Mouse (Mus musculus) 416B (cell line): Measurements from ENCODE around the gene Limk2.

Source experiments
- DNase-seq: peaks from one replicate; pipeline ENCODE4 v3.0.0; 2011; ENCODE audit warnings: low read depth

Limk2 gene

DNA sequence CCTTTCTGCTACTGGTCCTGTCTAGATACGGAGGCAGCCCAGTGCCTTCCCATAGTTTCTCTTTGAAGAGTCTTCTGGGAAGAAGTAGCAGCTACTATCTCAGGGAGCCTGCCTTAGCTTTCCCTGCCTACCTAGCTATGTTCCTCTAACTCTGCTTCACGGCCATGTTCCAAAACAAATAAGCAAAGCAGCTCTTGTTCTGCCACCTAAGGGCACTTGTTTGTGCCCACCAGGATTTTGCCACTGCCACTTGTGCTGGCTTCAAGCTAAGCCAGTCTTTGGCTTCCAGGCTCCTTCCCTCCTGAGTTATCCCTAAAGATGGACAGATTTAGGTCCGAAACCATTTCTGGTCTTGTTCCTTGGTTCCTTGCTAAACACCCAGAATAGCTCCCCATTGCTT, 3.1 kb upstream of the Limk2 start:
- no peak for DNase-seq

DNA sequence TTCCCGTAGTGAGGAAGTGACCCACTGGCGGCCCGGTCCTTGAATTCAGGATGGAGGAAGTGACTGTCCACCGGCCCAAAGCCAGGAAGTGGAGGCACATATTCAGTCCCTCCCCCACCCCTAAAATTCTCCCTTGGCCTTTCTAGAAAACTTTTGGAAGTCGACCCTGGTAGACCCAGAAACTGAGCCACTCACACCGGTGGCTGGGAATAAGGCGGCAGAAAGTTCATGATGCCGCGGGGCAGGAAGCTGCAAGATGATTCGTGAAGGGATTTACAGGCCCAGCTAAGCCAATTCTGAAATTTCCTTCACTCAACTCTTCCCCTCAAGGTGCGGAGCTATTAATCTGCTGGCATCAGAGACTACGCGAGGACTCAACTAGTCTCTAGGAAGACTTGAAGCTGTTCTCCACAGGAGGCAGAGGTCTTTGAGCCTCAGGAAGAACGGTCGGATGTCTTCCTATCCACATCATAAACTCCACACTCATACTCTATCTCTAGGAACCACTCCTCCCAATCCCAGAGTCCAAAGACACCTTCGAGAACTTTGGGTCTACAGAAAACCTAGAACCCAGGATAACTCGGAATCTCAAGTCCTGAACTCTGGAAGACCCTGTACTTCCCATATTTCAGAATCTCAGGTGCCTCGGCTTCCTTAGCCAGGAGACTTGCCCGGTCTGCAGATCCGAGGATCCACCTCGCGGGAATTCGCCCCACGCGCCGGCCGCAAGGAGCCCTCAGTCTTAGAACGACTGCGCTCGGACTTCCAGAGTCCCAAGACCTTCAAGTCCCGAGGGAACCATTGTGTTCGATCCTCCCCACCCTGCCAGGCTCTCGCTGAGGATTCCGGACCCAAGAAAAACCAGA, 625 bp downstream of the Limk2 start:
- DNase-seq, result peak; percentile 49

DNA sequence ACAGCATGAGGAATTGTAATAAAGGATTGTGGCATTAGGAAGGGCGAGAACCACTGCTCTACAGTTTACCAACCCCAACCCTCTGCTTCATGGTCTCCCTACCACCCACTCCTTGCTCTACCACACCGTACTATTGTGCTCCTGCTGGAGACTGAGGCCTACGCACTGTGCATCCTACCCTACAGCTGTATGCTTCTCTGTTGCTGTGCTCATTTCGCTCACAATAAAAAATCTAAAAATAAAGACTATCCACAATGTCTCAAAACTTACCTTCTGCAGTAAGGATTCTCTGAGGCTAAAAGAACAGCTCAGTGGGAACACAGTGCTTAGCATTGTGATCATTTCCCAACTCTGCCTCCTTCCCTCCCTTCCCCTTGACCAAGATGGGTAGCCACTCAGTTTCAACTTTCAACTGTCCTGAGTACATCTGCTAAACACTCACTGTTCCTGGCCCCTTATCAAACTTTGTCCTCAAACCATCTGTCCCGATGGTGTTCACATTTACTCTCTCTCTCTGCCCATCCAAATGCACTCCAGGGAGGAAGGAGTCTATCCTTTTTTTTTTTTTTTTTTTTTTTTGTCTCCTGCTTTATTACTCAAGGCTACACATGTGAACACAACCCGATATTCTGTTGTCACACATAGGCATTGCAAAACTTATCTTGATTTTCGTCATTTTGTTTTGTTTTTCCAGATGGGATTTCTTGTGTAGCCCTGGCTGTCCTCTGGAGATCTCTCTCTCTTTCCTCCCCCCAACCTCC, 4.5 kb downstream of the Limk2 start:
- peak; percentile 24 for DNase-seq

DNA sequence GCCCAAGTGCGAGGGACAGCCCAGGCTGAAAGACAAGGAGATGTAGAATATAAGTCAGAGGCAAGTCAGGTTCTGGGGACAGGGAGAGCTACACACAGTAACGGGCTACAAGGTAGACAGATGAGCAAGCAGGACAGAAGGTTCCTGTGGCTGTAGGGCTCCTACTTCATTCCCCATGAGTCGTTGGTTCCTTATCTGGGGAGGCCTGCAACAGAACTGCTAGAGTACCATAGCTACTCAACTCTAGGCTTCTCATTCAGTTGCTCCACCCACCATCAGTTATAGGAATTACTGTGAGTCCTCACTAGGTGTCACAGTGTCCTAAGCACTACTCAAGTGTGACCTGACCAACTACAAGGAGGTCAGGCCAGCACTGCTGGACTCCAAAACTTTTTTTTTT, 6.0 kb downstream of the Limk2 start:
- DNase-seq, result peak; percentile 61

DNA sequence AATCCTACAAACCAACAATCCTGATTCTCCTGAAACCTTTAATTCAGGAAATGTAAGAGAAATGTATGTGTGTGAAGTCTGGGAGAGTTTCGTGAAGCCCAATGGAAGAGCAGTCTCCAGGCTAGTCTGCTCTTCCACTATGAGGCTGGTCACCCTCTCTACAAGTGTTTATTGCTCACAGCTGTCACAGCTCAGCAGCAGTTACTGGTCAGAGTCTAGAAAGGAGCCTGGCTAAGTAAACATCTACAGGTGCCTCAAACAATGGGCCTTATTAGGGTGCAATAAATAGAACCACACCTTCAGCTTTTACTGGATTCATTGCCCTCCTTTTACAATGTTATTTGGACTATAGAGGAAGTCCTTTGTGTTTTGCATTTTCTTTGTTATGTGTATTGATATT, 10.7 kb downstream of the Limk2 start:
- no peak for DNase-seq

DNA sequence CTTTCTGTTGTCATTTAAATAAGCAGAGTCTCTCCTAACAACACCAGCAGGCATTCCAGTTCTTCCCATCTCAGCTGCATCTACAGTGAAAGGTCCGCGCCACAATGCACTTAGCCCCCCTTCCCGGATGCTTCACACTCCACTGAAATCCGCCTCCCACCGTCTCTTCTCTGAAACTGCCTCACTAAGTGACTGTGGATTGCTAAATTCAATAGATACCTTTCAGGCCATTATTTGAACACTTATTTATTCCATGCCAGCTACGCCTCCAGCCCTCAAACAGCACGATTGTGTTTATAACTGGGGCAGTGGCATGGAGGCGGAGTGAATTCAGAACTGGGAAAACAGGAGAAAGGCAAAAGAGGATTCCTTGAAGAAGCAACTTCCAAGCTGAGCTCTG, 12.4 kb downstream of the Limk2 start:
- DNase-seq, result no peak

DNA sequence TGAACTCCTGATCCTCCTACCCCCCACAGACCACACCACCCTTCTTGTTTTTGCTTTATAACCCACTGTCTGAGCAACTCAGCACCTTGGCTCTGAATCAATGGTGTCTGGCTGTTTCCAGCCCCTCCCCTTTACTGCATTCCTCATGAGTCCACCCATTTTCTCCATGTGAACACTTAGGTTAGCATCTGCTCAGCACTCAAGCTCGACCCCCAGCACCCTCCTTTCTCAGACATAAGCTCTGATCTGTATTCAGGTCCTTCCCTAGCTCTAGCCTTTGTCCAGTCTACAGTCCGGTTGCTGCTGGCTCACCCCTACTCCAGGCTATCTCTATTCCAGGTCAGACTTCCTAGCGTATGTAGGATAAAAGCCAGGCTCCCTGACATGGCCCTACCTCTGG, 12.9 kb downstream of the Limk2 start:
- DNase-seq, result no peak

DNA sequence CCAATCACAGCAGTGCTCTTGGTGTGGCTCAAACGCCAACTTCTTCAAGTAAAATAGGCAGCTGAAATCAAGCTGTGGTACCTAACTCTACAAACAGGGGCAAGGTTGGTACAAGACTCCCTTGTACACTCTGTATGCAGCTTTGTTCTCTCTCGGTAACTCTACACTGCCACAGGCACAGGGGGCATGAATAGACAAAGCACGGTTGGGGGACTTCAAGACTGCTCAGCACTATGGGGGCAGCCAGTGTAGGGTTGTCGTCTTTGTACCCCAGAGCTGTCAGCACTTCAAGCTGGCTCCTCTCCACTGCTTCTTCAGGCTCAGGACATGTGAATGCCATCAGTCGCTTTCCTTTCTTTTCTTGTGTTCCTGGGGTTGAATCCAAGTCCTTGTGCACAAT, 14.5 kb downstream of the Limk2 start:
- DNase-seq, result no peak

DNA sequence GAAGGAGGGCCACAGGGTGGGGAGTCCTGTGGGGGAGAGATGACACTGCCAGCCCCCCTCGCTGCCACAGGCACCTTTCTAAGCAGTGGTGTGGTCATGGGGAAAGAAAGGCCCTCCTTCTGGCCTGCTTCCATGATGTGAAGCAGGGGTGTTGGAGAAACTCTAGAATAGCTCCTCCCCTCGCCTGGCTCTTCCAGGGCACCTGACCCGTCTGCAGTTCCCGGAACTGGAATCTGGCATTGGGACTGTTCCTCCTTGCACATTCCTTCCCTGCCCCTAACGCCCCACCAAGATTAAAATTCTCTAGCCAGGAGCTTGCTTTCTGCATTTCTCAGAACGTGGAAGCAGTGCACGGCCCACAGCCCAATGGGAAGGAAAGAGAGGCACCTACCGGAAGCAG, 16.5 kb downstream of the Limk2 start:
- no peak for DNase-seq

DNA sequence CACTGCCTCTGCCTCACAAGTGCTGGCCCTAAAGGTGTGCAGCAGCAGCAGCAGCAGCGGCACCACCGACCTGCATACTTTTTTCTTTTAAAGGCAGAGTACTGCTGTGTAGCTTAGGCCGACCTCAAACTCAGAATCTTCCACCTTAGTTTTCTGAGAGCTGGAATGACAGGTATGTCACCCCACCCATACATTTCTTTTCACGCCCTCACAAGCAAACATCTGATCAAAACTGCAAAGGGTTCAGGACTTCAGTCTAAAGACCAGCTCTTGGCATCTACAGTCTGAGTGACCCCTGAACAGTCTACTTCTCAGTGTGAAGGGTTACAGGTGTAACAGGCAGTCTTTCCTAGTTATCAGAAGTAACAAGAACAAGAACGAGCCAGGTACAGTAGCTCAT, 18.2 kb downstream of the Limk2 start:
- DNase-seq, result no peak

DNA sequence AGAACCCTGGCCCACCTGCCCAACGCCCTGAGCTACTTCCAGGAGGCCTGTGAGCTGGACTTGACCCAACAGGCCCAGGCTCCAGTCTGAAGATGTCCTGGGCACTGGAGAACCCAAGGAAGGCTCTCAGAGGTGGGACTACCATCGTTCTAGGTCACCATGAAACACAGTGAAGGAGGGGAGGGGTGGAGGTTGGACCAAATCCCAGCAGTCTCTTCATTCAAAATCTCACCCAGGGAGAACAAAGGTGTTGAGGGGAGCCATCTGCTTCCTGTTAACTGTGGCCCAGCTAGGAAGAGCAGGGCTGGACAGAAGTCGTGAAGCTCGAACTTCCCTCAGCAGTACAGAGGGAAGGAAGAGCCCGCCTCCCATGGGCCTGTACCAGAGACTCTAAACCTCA, 19.0 kb downstream of the Limk2 start:
- no peak for DNase-seq

DNA sequence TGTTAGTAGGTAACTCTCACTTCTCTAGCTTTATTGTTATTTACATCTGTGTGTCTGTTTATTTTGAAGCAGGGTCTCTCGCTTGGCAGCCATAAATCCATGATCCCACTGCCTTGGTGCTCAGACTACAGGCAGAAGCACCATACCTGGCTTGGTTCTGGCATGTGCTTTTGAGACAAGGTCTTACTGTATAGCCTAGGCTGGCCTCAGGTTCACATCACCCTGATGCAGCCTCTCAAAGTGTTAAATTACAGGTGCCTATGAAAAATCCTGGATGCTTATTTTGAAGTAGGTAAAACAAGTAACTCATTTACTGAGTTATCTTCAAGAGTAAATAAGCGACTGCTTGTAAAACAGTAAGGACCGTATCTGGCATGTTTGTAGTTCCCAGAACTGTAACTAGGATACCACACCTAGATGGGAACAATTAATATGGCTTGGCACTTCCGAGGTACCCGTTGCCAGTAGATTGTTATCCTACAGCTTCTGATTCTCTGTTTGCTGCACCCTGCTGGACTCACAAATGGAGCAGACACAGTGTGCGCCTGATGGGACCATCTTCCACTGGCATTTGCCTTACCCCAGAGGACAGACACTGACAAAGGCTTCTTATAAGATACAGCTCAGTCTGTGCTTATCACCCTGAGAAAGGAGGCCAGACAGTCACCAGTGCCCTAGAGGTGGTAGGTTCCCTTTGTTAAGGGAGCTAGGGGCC, 21.4 kb downstream of the Limk2 start:
- DNase-seq, result no peak

DNA sequence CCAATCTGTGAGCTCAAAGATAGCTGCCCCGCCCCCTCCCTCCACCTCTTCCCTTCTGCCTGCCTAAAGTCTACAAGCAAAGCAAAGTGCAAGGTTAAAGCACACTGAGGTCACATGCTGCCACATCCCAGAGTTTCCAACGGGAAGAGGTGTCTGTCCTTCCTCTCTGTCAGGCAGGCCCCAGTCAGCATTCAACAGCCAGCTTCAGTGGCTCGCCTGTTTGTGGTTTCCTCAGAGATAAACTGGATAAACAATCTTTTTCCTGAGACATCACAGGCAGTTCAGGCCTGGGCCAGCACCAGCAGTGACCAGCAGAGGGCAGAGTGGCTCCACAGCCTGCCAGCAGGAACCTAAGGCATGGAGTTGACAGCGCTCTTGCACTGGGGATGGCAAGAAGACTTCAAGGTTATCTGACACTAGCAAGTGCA, 22.0 kb downstream of the Limk2 start:
- peak; percentile 97 for DNase-seq

DNA sequence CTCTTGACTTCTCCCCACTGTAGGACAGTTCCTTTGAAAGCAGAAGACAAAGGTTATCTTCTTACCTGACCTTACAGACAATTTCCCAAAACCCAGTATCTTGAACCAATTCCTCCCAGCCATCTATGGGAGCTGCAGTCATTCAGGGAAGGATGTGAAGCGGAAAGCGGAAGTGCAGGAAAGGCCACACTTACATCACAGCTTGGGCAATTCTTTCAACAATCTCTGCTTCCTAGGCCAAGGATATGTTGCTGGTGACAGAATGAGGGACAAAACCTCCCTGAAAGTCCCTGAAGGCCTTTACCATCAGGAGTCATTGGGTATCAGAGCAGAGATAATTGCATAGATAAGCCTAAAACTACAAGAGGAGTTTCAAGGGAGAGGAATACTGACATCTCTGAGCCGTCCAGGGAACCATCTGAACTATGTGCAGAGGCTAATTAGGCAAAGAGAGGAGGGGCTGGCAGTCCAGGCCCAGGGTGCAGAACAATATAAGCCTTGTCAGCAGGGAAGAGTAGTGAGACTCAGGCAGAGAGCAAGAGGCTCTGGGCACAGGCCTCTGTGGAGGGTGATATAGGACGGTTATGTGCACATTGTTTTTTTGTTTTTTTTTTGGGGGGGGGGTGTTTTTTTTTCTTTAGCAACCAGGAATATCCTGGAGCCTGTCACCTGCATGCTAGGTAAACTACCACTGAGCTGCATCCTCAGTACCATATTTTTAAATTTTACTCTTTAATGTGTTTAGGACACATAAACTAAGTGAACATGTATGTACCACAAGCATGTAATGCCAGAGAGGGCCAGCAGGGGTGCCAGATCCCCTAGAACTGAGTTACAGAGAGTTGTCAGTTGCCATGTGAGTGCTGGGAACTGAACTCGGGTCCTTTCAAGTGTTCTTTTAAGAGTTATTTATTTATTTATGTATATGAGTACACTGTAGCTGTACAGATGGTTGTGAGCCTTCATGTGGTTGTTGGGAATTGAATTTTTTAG, 26.1 kb downstream of the Limk2 start:
- DNase-seq, result peak; percentile 37

DNA sequence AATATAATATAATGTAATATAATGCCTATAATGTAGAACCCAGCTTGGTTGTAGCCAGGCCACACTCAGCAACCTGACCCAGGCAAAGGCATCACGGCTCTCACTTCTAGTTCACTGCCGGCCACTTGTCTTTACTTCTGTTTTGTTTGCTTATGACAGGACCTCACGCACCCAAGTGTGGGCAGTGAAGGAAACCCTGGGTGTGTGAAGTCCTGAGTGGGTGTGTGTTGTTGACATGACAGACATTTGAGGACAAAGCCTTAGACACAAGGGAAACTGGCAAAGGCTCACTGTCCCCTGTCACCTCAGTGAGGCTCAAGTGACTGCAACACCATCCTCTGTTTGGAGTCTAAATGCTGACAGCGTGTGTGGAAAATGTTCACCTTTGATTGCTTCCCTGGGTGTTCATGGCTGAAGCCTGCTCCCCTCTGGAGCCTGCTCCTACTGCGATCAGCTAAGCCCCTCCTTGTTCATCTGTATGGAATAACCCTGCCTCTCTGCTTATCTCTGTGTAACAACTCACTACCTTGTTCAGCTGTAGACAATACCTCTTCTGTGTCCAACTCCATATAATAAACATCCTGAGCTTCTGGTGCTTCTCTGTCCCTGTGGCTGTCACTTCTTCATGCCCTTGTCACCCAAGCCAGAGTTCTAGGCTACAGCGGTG, 27.7 kb downstream of the Limk2 start:
- DNase-seq, result no peak

DNA sequence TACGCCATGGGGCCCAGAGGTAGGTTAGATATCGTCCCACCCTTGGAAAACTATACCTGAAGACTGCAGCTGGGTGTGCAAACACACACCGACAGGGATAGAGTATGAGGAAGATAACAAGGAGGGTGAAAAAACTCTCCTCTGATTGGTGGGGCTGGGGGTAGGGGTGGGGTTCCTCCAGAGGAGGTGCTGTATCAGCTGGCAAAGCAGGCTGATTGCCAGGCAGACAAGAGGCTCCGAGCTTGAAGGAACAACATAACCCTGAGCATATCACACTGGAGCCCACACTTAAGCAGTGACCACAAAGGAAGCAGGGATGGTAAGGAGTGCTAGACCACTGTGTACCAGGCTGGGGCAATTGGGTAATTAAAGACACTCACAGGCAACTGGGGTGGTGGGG, 29.6 kb downstream of the Limk2 start:
- DNase-seq, result peak; percentile 98

DNA sequence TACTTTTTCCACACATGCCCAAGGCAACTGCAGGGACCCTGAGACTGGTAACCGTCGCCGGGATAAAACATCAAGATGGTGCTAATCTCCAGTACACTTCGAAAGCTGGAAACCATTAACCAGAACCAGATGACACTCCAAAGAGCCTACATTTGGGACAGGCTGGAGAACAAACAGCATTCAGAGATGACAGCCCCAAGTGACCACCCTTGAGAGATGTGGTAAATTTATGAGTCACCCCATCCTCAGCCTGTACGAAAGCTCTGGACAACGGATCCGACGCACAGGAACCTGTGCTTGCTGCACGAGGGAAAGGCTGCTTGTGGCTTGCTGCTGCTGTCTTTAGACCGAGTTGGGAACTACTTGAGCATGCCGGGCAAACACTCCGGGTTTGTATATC, 34.2 kb downstream of the Limk2 start:
- peak; percentile 82 for DNase-seq

DNA sequence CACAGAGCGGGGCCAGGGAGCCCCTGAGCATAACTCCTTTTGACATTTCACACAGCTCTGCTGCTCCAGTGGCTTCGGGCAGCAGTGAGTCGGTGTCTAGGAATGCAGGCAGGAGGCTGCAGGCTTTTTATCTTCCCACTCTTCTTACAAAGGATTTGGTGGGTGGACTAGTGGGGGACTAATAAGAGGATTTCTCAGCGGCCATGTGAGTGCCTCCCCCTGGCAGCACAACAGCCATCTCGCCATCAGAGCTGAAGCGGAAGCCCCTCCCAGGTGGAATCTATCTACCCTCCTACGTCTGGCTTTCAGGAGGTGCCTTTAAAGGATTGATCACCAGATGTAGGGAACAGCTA, 34.7 kb downstream of the Limk2 start:
- DNase-seq, result no peak

DNA sequence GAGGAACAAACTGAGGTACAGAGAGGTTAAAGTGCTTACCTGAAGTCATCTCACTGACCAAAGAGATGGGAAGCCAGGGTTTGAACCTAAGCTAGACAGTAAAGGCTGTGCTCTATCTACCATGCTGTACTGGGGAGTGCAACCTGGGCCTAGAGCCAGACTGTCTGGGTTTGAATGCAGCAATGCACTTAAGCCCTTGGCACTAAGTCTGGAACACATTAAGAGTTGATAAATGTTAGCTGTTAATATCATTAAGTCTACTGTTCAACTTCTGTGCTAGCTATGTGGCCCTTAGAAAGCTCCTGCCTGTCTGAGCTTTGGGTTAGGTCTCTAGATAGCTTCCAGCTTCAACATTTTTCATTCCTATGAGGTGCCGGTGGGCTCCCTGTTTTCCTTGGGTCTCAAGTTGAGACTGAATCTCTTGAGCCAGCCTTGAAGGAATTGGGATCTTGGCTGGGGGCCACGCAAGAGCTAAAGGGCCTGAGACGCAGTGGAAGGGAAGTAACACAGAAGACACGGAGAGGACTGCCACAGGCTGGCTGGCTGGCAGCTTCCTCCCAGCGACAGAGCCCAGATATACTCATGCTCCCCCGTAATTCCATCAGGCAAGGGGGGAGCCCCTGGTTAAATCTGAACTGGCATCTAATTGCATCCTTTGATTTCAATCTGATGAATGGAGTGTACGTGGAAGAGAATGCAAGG, 35.2 kb downstream of the Limk2 start:
- no peak for DNase-seq

DNA sequence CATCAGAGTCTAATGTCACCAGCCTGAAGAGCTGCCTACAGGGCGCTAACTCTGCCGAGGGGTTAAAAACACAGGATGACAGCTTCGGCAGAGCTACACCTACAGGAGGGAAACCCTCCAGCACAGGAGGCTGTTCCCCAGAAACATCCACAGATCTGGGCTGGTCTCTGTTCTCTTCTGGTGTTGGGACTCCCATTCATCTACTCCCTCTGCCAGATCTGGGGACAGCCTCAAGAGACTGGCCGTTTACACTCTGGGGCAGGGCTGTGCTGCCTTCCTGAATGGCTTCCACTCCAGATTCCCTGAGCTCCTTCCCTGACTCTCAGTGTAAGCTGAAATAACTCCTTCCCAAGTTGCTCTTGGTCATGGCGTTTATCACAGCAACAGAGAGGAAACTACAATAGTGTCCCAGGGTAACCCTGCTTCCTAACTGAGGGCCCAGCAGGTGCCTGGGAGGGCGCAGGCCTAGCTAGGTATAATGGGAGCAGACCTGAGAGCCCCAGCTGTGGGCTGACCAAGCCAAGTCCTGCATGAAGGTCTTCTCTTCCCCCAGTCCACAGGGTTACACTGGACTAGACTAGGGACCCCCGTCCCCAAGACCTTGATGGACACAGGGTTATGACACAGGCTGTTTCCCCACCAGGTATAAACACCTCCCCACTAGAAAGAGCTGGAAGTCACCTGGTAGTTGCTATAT, 37.2 kb downstream of the Limk2 start:
- DNase-seq, result no peak
